In genomic region chr13:42300567-42300966, GRCm38 (mm10) we compare ENCODE assay signal across 8 mouse cellular contexts. TPM values are rescaled to one million over a fixed set of nuclear protein-coding genes. Genes with fewer than 3 reads are reported as not detected.
A peak's percentile ranks its signal among the peaks of the same experiment; 100 is the strongest.
DNase-seq lines count a peak whose midpoint lies in the region; ATAC-seq and TF ChIP-seq lines count a peak whose summit lies in the region.

No protein-coding gene starts in this region.

- peaks cover 18% of the 10 kb centered on the region; the same call in 1 of the 2 replicates for H3K4me1 ChIP-seq in embryonic facial prominence, embryonic 12.5 days
- peaks cover 16% of the 10 kb centered on the region for H3K4me1 ChIP-seq in heart, embryonic 11.5 days (ENCODE audit: control insufficient read depth, insufficient read depth, low read length)
- peaks cover 8% of the 10 kb centered on the region; the same call in 1 of the 2 replicates for H3K4me1 ChIP-seq in kidney, embryonic 14.5 days (ENCODE audit: control insufficient read depth, insufficient read depth, low read length)
- peaks cover 7% of the 10 kb centered on the region; the same call in 1 of the 2 replicates for H3K4me1 ChIP-seq in limb, embryonic 14.5 days (ENCODE audit: control insufficient read depth, insufficient read depth, low read length)
- peaks cover 27% of the 10 kb centered on the region for H3K4me1 ChIP-seq in midbrain, embryonic 15.5 days

- peak overlapping the region; percentile 67 for H3K4me2 ChIP-seq in embryonic facial prominence, embryonic 12.5 days (replicated peaks)
- peak overlapping the region; percentile 77 for H3K4me2 ChIP-seq in heart, embryonic 11.5 days
- peak overlapping the region; percentile 68 for H3K4me2 ChIP-seq in kidney, embryonic 14.5 days (replicated peaks; ENCODE audit: low read depth, low read length)
- H3K4me2 ChIP-seq in limb, embryonic 14.5 days (replicated peaks; ENCODE audit: low read depth, low read length, severe bottlenecking) = peak overlapping the region; percentile 78
- H3K4me2 ChIP-seq in midbrain, embryonic 15.5 days = peak overlapping the region; percentile 80

- WGBS in embryonic facial prominence, embryonic 12.5 days = 4% methylated on average over 11 of the region's 11 CpGs
- 3% methylated on average over 11 of the region's 11 CpGs for WGBS in heart, embryonic 11.5 days (ENCODE audit: insufficient replicate concordance)
- WGBS in kidney, embryonic 14.5 days = 5% methylated on average over 11 of the region's 11 CpGs
- 5% methylated on average over 11 of the region's 11 CpGs for WGBS in limb, embryonic 14.5 days
- 1% methylated on average over 11 of the region's 11 CpGs for WGBS in midbrain, embryonic 15.5 days

- no peak for ATAC-seq in embryonic facial prominence, embryonic 12.5 days (ENCODE audit: insufficient number of reproducible peaks, insufficient read depth, low FRiP score, low TSS enrichment)
- ATAC-seq in heart, embryonic 11.5 days (replicated peaks; ENCODE audit: insufficient number of reproducible peaks, low FRiP score, low TSS enrichment) = no peak
- ATAC-seq in kidney, embryonic 14.5 days (ENCODE audit: low FRiP score, low TSS enrichment) = peak; percentile 44; the same call in 1 of the 2 replicates
- no peak for ATAC-seq in limb, embryonic 14.5 days (ENCODE audit: low FRiP score, low read depth)
- 0 out of 2 replicates have a peak, but pooled peaks have one; percentile 37 for ATAC-seq in midbrain, embryonic 15.5 days (replicated peaks)

- H3K9ac ChIP-seq in embryonic facial prominence, embryonic 12.5 days = no peak overlapping the region
- H3K9ac ChIP-seq in heart, embryonic 11.5 days (ENCODE audit: low read depth, low read length) = peak overlapping the region; percentile 73; the same call in 1 of the 2 replicates
- no peak overlapping the region for H3K9ac ChIP-seq in kidney, embryonic 14.5 days (ENCODE audit: low read depth, low read length)
- no peak overlapping the region for H3K9ac ChIP-seq in limb, embryonic 14.5 days (ENCODE audit: low read depth, low read length, severe bottlenecking)
- H3K9ac ChIP-seq in midbrain, embryonic 15.5 days = no peak overlapping the region

- peak; percentile 50 for DNase-seq in 3134 (ENCODE audit: extremely low read depth, insufficient read length, low spot score)
- peak; percentile 90 for DNase-seq in adrenal gland, postnatal 10 days
- DNase-seq in limb, embryonic 14.5 days (ENCODE audit: low spot score) = peak; percentile 77
- DNase-seq in spleen, postnatal 36 days (ENCODE audit: low spot score in 2 of 2) = peak; percentile 41 to 50

- no peak for TF ChIP-seq POLR2A in limb, embryonic 14.5 days (IDR thresholded peaks at IDR 0.05; ENCODE audit: borderline replicate concordance, extremely low read depth, insufficient read depth, insufficient read length)

- peaks cover 28% of the 10 kb centered on the region for H3K27me3 ChIP-seq in embryonic facial prominence, embryonic 12.5 days
- H3K27me3 ChIP-seq in heart, embryonic 11.5 days (ENCODE audit: control insufficient read depth, insufficient read depth, low read length) = no peaks in the 10 kb centered on the region
- peaks cover 13% of the 10 kb centered on the region for H3K27me3 ChIP-seq in kidney, embryonic 14.5 days (ENCODE audit: control insufficient read depth, insufficient read depth, low read length)
- H3K27me3 ChIP-seq in limb, embryonic 14.5 days (ENCODE audit: control insufficient read depth, insufficient read depth, low read length) = peaks cover 18% of the 10 kb centered on the region
- H3K27me3 ChIP-seq in midbrain, embryonic 15.5 days (replicated peaks) = peaks cover 23% of the 10 kb centered on the region; the same call in 1 of the 2 replicates

- no peaks in the 10 kb centered on the region for H3K9me3 ChIP-seq in embryonic facial prominence, embryonic 12.5 days
- no peaks in the 10 kb centered on the region for H3K9me3 ChIP-seq in heart, embryonic 11.5 days (replicated peaks; ENCODE audit: control insufficient read depth, low read length)
- H3K9me3 ChIP-seq in kidney, embryonic 14.5 days (ENCODE audit: control insufficient read depth, low read length) = no peaks in the 10 kb centered on the region
- no peaks in the 10 kb centered on the region for H3K9me3 ChIP-seq in limb, embryonic 14.5 days (ENCODE audit: control insufficient read depth, low read length)
- H3K9me3 ChIP-seq in midbrain, embryonic 15.5 days = no peaks in the 10 kb centered on the region

- peak overlapping the region; percentile 36; the same call in 1 of the 2 replicates for H3K4me3 ChIP-seq in embryonic facial prominence, embryonic 12.5 days
- peak overlapping the region; percentile 57 for H3K4me3 ChIP-seq in heart, embryonic 11.5 days (ENCODE audit: low read depth, low read length)
- H3K4me3 ChIP-seq in kidney, embryonic 14.5 days (ENCODE audit: low read length) = peak overlapping the region; percentile 43
- peak overlapping the region; percentile 40 for H3K4me3 ChIP-seq in limb, embryonic 14.5 days (replicated peaks; ENCODE audit: low read length)
- peak overlapping the region; percentile 40 for H3K4me3 ChIP-seq in midbrain, embryonic 15.5 days

- H3K27ac ChIP-seq in embryonic facial prominence, embryonic 12.5 days = no peak overlapping the region
- H3K27ac ChIP-seq in heart, embryonic 11.5 days (ENCODE audit: low read depth, low read length) = peak overlapping the region; percentile 59; the same call in 1 of the 2 replicates
- H3K27ac ChIP-seq in kidney, embryonic 14.5 days (ENCODE audit: low read depth, low read length) = no peak overlapping the region
- no peak overlapping the region for H3K27ac ChIP-seq in limb, embryonic 14.5 days (replicated peaks; ENCODE audit: low read depth, low read length)
- no peak overlapping the region for H3K27ac ChIP-seq in midbrain, embryonic 15.5 days

- no peaks in the 10 kb centered on the region for H3K36me3 ChIP-seq in embryonic facial prominence, embryonic 12.5 days
- H3K36me3 ChIP-seq in heart, embryonic 11.5 days (ENCODE audit: control insufficient read depth, insufficient read depth, low read length) = no peaks in the 10 kb centered on the region
- H3K36me3 ChIP-seq in kidney, embryonic 14.5 days (ENCODE audit: control insufficient read depth, insufficient read depth, low read length) = no peaks in the 10 kb centered on the region
- H3K36me3 ChIP-seq in limb, embryonic 14.5 days (ENCODE audit: control insufficient read depth, insufficient read depth, low read length) = no peaks in the 10 kb centered on the region
- no peaks in the 10 kb centered on the region for H3K36me3 ChIP-seq in midbrain, embryonic 15.5 days (replicated peaks)

RNA-seq across cellular contexts. Expression of gene Edn1, which starts 0.7 kb away (rescaled TPM):
- 1 to 10 TPM; 1.4 to 2.0 TPM for total RNA-seq in adrenal gland, postnatal 10 days (2021)
- polyA plus RNA-seq in embryonic facial prominence, embryonic 12.5 days (2016; fragmentation: Nextera tagmentation; extraction: Ambion mirVana) = 1.6 and 2.3 TPM in 2 replicates
- 10.3 and 11.7 TPM in 2 replicates for polyA plus RNA-seq in heart, embryonic 11.5 days (2014; fragmentation: Nextera tagmentation; extraction: Ambion mirVana)
- polyA plus RNA-seq in kidney, embryonic 14.5 days (2014; fragmentation: Nextera tagmentation; extraction: Ambion mirVana) = 2.0 and 2.1 TPM in 2 replicates
- 2.4 and 2.8 TPM in 2 replicates for polyA plus RNA-seq in limb, embryonic 14.5 days (2012; rRNA removed)
- 3.7 and 4.0 TPM in 2 replicates for polyA plus RNA-seq in limb, embryonic 14.5 days (2014; fragmentation: Nextera tagmentation; extraction: Ambion mirVana)
- 2.3 and 2.7 TPM in 2 replicates for polyA plus RNA-seq in midbrain, embryonic 15.5 days (2015; fragmentation: Nextera tagmentation; extraction: Ambion mirVana)

Comparison
In these comparisons a context has a peak if more than half of its experiments do, and no peak if none do; other contexts are left out.
1. ATAC-seq: peak in kidney, embryonic 14.5 days (single experiment) and midbrain, embryonic 15.5 days (single experiment); none in embryonic facial prominence, embryonic 12.5 days (single experiment), heart, embryonic 11.5 days (single experiment) and limb, embryonic 14.5 days (single experiment).
2. Peak in every context shown above with its lines, with median percentiles within 50 percentile points of each other: DNase-seq, H3K4me2 ChIP-seq and H3K4me3 ChIP-seq.